Mouse (Mus musculus) spleen, postnatal 4 days (tissue): ENCODE results near the gene Nedd9.
"Not testable (repeated sequence)": the region's sequence is repeated elsewhere in the genome, so short reads cannot be mapped to it uniquely, and the experiment has no call there.

Experiments
- DNase-seq, 2 experiments: peaks; one replicate each; pipeline ENCODE4 v3.0.0; 2022; ENCODE audit warnings: low spot score in 2 of 2

Gene Nedd9

DNA sequence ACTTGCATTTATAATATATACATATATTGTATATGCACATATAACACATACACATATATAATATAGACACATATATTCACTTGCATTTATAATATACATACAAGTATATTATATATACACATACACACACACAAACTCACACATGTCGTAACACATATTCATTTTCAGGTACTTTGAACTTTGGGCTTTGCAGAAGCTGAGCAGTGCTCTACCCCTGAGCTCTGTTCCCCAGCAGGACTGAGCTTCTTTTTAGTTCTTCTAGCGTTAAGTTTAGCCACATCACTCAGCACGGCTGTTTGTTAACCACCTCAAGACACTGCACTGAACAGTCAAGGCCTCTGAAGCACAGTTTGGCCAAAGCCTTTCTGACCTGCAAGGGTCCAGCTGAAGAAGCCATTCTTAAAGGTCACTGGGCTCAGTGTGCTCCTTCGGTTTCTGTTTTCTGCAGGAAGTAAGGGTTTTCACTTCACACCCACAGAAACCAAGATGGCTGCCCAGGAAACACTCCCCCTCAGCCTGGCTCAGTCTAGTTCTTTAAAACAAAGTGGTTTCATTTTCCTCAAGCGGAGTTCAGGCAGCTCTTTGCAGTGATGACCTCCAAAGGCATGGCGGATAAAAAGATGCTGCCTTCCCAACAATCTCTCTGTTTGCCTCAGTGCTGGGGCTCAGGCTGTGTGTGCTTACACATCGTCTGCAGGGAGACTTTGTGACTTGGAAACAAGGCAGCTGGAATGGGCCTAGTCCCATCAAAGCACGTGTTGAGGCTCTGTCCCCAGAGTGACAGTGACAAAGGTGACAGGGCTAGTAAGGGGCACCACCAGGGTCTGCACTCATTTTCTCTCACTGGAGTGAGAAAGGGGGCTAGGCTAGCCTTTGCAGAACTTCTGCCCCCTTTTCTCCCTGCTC, 114.4 kb downstream of the Nedd9 start:
- peak; percentile 36 to 63 for DNase-seq

DNA sequence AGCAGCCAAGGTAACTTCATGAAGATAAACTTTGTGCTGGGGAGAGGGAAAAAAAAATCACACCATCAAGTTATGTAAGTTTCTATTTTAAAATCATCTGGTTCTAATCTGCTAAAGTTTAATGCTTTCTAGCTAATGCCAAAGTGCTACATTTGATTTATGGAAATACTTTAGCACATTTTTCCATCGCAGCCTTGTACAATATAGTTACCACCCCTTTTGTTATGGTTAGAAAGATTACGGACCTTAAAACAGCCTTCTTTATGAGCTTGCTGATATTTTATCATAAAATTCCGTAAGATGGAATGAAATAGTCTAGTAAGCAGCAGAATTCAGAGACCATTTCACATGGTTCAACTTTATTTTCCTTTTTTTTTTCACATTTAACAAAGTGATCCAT, 115.6 kb downstream of the Nedd9 start:
- DNase-seq: no peak

DNA sequence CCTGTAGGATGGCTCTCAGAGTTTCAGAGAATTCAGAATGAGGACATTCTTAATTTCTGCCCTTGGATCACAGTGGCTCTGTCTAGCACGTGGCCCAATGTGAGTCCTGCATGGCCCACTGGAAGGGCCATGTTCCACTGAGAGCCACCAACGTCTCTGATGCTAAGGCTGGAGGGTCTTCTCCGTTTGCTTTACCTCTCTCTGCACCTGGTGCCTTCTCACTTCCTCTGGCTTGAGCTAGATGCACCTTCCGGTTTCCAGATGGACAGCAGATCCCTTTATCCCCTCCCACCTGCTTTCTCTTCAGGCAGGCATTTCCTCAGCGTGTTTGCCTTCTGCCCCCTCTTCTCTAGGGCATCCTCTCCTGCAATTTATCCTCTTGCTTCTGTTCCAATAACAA, 118.5 kb downstream of the Nedd9 start:
- DNase-seq: no peak

DNA sequence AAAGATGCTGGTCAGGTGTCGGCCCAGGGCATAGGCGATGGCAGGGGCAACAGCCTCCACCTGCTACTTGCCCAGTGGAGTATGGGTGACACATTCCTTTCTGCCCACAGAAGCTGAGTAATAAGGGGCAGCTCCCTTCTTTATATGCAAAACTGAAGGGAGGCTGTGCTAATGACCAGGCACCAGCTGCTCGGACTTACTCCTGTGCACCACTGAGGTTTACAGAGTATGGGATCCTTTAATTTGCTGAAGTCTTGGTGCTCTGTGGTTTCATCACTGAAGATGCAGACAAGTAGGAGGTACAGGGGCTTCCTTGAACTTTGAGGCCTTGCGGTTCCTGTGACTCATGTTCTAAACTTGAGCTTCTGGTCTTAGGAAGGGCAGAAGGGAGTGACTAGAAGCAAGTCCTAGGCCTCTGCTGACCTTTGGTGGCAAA, 120.0 kb downstream of the Nedd9 start:
- DNase-seq: no peak

GRCm38 (mm10) chr13:41366609-41367008, 120.6 kb downstream of the Nedd9 start:
- DNase-seq: not testable (repeated sequence)

GRCm38 (mm10) chr13:41364273-41364672, 122.9 kb downstream of the Nedd9 start:
- DNase-seq: no peak

DNA sequence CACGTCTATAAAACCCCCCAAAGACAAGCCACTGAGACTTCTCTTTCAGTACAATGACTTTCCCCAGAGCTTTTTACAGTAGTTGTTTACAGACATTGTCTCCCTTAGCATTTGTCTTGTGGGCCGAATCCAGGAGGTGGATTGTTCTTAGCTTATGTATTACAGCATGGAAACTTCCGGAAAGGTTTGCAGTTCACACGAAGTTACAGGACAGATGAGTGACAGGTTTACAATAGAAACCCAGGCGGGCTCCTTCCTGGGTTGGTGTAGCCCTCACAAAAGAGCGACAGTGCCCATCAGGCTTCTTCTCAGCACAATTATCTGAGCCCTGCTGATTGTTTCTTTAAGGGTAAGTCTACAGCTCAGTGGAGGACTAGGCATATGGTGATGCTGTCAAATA, 124.3 kb downstream of the Nedd9 start:
- DNase-seq: no peak

DNA sequence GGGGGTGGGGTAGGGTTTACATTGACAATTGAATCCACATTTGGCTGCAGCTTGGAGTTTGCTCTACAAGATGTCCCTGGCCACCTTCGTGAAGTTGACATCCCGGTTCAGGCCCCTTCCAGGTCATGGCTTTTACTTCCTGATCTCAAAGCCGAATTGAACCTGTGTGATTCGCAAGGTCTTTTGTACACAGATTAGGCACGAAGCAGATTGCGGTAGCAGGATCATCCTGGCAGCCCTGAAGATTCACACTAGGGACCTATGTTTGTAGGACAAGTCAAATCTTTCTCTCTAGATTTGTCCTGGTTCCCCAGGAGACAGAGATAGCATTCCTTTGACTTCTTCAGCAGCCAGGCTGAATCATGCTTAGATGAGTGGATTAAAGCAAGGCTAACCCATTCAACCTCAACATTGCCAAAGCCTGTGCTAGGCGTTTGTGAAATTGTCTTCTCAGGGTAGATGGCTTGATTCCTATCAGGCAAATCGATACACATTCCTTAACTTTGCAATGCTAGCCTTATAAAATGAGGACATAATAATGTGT, 126.8 kb downstream of the Nedd9 start:
- DNase-seq: no peak

DNA sequence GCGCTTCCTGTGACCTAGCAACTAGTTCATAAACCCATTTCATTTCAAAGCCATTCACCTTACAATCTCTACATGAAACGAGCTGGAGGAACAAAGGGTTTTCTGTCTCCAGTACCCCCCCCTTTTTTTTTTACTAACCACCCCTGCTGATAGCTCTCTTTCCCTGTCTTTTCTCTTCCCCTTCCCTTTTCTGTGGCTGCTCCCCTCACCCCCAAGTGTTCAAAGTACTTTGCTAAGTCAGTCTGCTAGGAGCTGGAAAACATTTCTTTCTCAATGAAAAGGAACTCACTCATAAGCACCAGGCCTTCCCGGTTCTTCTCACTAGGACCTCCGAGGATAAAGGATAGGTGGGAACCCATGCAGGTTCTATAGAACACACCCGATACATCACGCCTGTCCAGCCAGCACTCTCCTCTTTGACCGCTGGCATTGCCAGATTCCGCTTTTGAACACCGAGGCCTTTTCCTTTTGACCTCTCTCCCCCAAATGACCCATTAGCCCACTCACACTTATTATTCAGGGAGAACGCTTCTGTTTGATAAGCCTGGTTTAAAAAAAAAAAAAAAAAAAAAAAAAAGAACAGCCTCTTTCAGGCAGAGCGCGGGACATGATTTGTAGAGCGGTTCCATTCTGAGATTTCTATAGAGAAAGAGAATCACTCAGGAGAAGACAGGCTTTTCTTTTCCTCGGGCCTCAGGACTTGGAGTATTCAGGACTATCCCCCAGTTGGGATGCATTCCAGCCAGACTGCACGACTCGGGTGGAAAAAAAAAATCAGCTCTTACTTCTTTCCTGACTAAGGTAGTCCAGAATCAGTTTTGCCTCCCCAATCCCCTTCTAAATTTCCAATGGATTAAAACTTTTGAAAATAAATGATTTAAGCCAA, 127.6 kb downstream of the Nedd9 start:
- DNase-seq: no peak

DNA sequence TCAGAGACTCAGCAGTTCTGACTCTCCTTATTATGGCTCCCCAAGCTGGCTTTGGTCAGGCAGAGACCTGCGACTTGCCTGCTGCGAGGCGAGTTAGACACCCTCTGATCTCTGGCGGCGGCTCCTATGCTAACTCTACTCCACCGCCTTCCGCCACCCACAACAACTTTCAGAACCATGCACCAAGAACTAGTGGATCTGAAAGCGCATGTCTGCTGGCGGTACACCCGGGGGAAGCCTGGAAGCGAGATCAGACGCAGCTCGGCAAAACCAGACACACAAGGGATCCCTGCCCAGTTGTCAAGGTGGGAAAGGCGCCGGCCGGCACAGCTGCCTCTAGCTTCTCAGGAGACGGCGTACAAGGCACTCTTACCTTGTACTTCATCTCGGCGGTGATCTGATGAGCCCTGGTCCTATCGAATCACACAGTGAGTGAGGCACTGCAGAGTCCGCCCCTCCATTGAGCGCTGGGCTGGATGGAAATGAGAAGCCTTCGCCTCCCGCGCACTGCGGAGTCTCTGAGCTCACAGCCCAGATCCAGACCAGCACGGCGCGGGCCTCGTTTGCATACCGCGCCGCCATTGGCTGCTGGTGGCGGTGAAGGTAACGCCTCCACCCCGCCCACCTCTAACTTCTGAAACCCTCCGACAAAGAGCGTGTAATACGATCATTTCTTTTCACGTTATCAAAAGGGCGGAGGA, 128.5 kb downstream of the Nedd9 start:
- DNase-seq: peak; percentile 84 to 92

- no peak for DNase-seq
Observed at GRCm38 (mm10) chr13:41358009-41358408, 129.2 kb downstream of the Nedd9 start.

GRCm38 (mm10) chr13:41357586-41357985, 129.6 kb downstream of the Nedd9 start:
- no peak for DNase-seq

GRCm38 (mm10) chr13:41357161-41357560, 130.0 kb downstream of the Nedd9 start:
- DNase-seq: no peak

DNA sequence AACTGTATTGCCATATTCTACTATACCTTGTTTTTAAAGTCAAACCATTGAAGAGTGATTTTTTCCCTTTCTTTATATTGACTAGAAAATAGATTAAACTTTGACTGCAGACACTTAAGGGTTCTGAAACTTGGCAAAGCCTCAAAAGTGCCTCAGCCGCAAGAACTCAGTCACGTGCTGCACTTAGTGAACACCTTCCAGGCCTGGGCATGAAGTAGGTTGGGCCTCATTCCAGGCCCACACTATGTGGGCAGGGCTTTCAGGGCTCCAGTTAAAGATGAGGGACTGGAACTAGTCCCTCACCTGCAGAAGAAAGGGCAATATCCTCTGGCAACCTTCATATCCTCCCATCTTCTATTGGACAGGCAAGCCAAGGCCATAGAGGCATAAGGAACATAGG, 131.6 kb downstream of the Nedd9 start:
- no peak for DNase-seq

DNA sequence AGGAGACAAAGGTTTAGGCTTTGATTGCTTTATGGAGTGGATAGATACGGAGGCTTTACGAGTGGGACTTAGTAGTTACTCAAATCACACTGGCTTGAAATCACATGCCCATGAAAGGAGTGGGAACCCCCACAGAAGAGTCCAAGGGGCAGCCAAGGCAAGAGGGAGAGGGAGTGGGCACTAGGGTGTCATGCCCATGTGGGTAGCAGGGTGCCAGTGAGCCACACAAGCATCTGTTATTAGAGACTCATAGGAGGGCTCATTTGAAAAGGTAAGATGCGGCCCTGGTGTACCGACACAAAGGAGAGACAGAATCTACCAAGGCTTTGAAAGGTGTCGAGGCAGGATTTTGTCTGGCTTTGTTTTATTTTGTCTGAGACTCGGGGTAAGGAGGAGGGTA, 132.6 kb downstream of the Nedd9 start:
- no peak for DNase-seq

DNA sequence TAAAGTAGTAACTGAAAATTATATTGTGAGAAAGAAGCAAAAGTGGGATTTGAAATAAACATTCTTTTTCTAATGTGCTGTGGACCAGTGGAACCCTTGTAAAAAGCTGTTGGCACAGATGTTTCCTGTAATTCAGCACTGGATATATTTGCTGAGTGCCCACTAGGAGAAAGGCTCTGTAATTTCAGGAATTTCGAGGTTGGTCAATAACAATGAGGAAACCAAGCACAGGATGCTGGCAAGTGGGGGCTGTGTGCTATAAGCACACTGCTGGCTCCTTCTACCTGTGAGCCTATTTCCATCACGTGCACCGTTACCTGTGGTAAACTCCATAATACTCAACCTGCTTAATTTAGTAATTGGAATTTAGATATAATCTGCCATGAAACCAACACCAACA, 133.5 kb downstream of the Nedd9 start:
- DNase-seq: no peak

DNA sequence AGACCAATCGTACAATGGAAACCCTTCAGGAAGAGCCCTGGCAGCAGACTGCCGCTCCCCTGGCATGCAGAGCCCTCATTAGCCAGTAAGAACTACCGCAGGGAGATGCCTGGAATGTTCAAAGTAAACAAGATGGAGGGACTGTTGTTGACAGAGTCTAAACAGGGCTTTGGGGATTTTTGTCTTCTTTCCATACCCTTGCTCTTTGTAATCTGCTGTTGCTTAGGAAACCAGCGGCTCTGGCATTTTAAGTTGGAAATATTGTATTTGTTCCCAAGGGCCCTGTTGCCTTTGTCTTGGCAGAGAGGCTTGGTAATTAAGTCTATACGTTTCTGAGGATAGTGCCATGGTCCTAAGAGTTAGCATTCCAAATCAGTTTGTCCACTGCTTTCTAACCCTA, 134.8 kb downstream of the Nedd9 start:
- DNase-seq: no peak

DNA sequence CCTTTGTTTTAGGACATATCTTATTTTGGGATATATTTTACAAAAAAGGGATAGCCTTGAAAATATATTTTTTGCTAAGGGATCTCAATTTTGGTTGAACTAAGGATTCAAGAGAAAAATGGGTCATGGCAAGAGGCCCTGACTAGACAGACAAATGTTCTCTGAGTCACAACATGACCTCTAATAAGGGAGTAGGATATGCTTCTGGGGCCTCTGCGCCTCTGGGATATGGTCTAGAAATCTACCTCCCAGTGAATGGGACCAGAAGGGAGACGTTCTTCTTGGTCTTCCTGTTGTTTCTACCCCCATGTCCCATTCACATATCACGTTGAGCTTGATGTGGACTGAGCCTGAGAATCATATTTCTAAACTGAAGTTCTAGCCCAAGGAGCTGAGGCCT, 136.6 kb downstream of the Nedd9 start:
- DNase-seq: no peak

GRCm38 (mm10) chr13:41349770-41350169, 137.4 kb downstream of the Nedd9 start:
- DNase-seq: no peak

GRCm38 (mm10) chr13:41345756-41346155, 141.4 kb downstream of the Nedd9 start:
- no peak for DNase-seq

GRCm38 (mm10) chr13:41345306-41345705, 141.9 kb downstream of the Nedd9 start:
- no peak for DNase-seq

- DNase-seq: no peak
Observed at GRCm38 (mm10) chr13:41343887-41344266, 143.3 kb downstream of the Nedd9 start.
